ENCODE assay signal across 14 mouse cellular contexts in the genomic region with DNA sequence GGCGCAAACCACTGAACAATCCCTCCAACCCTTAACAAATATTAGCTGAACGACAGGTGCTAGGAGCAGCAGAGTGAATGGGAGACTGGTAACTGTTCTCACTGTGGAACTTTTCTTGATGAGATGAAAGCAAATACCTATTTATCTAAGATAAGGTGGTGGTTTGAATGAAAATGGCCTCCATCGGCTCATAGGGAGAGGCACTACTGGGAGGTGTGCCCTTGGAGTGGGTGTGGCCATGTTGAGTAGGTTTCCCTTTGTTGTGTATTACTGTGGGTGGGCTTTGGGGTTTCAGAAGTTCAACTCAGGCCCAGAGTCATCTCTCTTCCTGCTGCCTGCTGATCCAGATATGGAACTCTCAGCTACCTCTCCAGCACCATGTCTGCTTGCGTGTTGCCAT.
"Had no signal": no experiment of that assay in that cellular context is flagged by ENCODE, and none has a peak within 500 bp of the region (broad histone marks: within the 10 kb centered on the region; RNA-seq: fewer than 3 reads in every experiment).

No protein-coding gene starts in this region.

- H3K27me3 ChIP-seq: limb, embryonic 15.5 days; liver, embryonic 12.5 days; midbrain, embryonic 12.5 days had no signal

- H3K36me3 ChIP-seq: limb, embryonic 15.5 days; liver, embryonic 12.5 days; midbrain, embryonic 12.5 days had no signal

- H3K27ac ChIP-seq: kidney, postnatal 0 days; limb, embryonic 15.5 days; liver, embryonic 12.5 days; midbrain, embryonic 12.5 days had no signal

- H3K4me1 ChIP-seq: limb, embryonic 15.5 days had no signal

- H3K9ac ChIP-seq: limb, embryonic 15.5 days; liver, embryonic 12.5 days; lung, embryonic 14.5 days; midbrain, embryonic 12.5 days had no signal

- H3K9me3 ChIP-seq: limb, embryonic 15.5 days; liver, embryonic 12.5 days; midbrain, embryonic 12.5 days had no signal

- ATAC-seq: liver, embryonic 12.5 days had no signal

- H3K4me3 ChIP-seq: limb, embryonic 15.5 days; liver, embryonic 12.5 days; megakaryocyte, embryonic 14.5 days; midbrain, embryonic 12.5 days had no signal

- DNase-seq: kidney, adult 9 months; kidney, postnatal 36 days; layer of hippocampus, adult 9-11 months; layer of hippocampus, postnatal 36 days; lung, embryonic 14.5 days; lung, postnatal 10 days; lung, postnatal 4 days; right cerebral cortex, postnatal 25 days; thymus, postnatal 14 days had no signal

- H3K4me2 ChIP-seq: limb, embryonic 15.5 days; liver, embryonic 12.5 days; lung, embryonic 14.5 days; midbrain, embryonic 12.5 days had no signal
